Mouse (Mus musculus) thymus, postnatal 14 days (tissue): ENCODE data around the gene 4930452B06Rik.
A peak's percentile ranks its signal among the peaks of the same experiment; 100 is the strongest.

ENCODE experiments used
- DNase-seq: peaks from one replicate; pipeline ENCODE4 v3.0.0; 2021

Gene 4930452B06Rik

GRCm38 (mm10) chr14:8517681-8518080 lies 148.4 kb downstream of the 4930452B06Rik start:
- no peak for DNase-seq

GRCm38 (mm10) chr14:8514071-8514470 lies 152.0 kb downstream of the 4930452B06Rik start:
- no peak for DNase-seq

- no peak for DNase-seq
Measured at GRCm38 (mm10) chr14:8511276-8511675, 154.8 kb downstream of the 4930452B06Rik start.

GRCm38 (mm10) chr14:8510288-8510959 lies 155.6 kb downstream of the 4930452B06Rik start:
- no peak for DNase-seq

- no peak for DNase-seq
Measured at GRCm38 (mm10) chr14:8508669-8509068, 157.4 kb downstream of the 4930452B06Rik start.

- no peak for DNase-seq
Measured at GRCm38 (mm10) chr14:8504206-8504605, 161.8 kb downstream of the 4930452B06Rik start.

- no peak for DNase-seq
Measured at GRCm38 (mm10) chr14:8503345-8503744, 162.7 kb downstream of the 4930452B06Rik start.

- no peak for DNase-seq
Measured at GRCm38 (mm10) chr14:8502496-8502895, 163.5 kb downstream of the 4930452B06Rik start.

GRCm38 (mm10) chr14:8495691-8496090 lies 170.3 kb downstream of the 4930452B06Rik start:
- no peak for DNase-seq

- DNase-seq, result no peak
Measured at GRCm38 (mm10) chr14:8494952-8495351, 171.1 kb downstream of the 4930452B06Rik start.

- DNase-seq, result no peak
Measured at GRCm38 (mm10) chr14:8494260-8494659, 171.8 kb downstream of the 4930452B06Rik start.

GRCm38 (mm10) chr14:8478098-8478497 lies 187.9 kb downstream of the 4930452B06Rik start:
- DNase-seq, result no peak

- DNase-seq, result no peak
Measured at GRCm38 (mm10) chr14:8477348-8477747, 188.7 kb downstream of the 4930452B06Rik start.

GRCm38 (mm10) chr14:8476606-8477005 lies 189.4 kb downstream of the 4930452B06Rik start:
- DNase-seq, result no peak

- no peak for DNase-seq
Measured at GRCm38 (mm10) chr14:8475851-8476250, 190.2 kb downstream of the 4930452B06Rik start.

GRCm38 (mm10) chr14:8472884-8473283 lies 193.2 kb downstream of the 4930452B06Rik start:
- no peak for DNase-seq

GRCm38 (mm10) chr14:8464401-8465154 lies 201.5 kb downstream of the 4930452B06Rik start:
- no peak for DNase-seq

- no peak for DNase-seq
Measured at GRCm38 (mm10) chr14:8462973-8463372, 203.1 kb downstream of the 4930452B06Rik start.

GRCm38 (mm10) chr14:8462321-8462909 lies 203.6 kb downstream of the 4930452B06Rik start:
- no peak for DNase-seq

- peak; percentile 34 for DNase-seq
Measured at GRCm38 (mm10) chr14:8460226-8461129, 205.6 kb downstream of the 4930452B06Rik start.

- no peak for DNase-seq
Measured at GRCm38 (mm10) chr14:8459759-8460158, 206.3 kb downstream of the 4930452B06Rik start.

GRCm38 (mm10) chr14:8451117-8451516 lies 214.9 kb downstream of the 4930452B06Rik start:
- no peak for DNase-seq

GRCm38 (mm10) chr14:8450342-8450741 lies 215.7 kb downstream of the 4930452B06Rik start:
- no peak for DNase-seq
